Mouse (Mus musculus) stomach, embryonic 15.5 days (tissue): Measurements from ENCODE around the gene Gm49486. TPM values are rescaled to one million over a fixed set of nuclear protein-coding genes. Genes with fewer than 3 reads are reported as not detected.

Source experiments
- ATAC-seq: fragments of 200-750 bp; cut with Nextera tagmentation; 2 replicates; pipeline ENCODE4 v1.8.0; 2017; ENCODE audit warnings: low read depth, moderate number of reproducible peaks, moderate TSS enrichment; ENCODE audit not compliant: insufficient read depth, low FRiP score
- H3K27ac ChIP-seq: fragments of 300-500 bp; sonication (generic); 2 replicates; pipeline ENCODE4 v1.5.1; 2015; ENCODE audit warnings: mild to moderate bottlenecking, inconsistent platforms
- H3K27me3 ChIP-seq: fragments of 300-500 bp; sonication (generic); replicated peaks from 2 replicates; pipeline ENCODE4 v1.6.1; 2015; ENCODE audit warnings: inconsistent platforms
- H3K36me3 ChIP-seq: fragments of 300-500 bp; sonication (generic); 2 replicates; pipeline ENCODE4 v1.6.1; 2015; ENCODE audit warnings: inconsistent platforms
- H3K4me1 ChIP-seq: fragments of 300-500 bp; sonication (generic); 2 replicates; pipeline ENCODE4 v1.6.1; 2015; ENCODE audit warnings: inconsistent platforms
- H3K4me2 ChIP-seq: fragments of 300-500 bp; sonication (generic); 2 replicates; pipeline ENCODE4 v1.6.1; 2015; ENCODE audit warnings: mild to moderate bottlenecking, inconsistent platforms
- H3K4me3 ChIP-seq: fragments of 300-500 bp; sonication (generic); replicated peaks from 2 replicates; pipeline ENCODE4 v1.5.1; 2015; ENCODE audit warnings: inconsistent platforms
- H3K9ac ChIP-seq: fragments of 300-500 bp; sonication (generic); 2 replicates; pipeline ENCODE4 v1.6.1; 2015; ENCODE audit warnings: inconsistent platforms
- H3K9me3 ChIP-seq: fragments of 300-500 bp; sonication (generic); 2 replicates; pipeline ENCODE4 v1.6.1; 2016; ENCODE audit warnings: inconsistent platforms
- whole genome bisulfite sequencing: fragments of 180-500 bp; shearing (Covaris S2); methylation state at CpG from one replicate; pipeline ENCODE4 v1.1.7; 2015; 5-methylcytosine and 5-hydroxymethylcytosine counted together
- polyA plus RNA-seq: library from polyadenylated mRNA; unstranded; fragments of >200 nt; fragmentation: Nextera tagmentation; extraction: Ambion mirVana; gene quantifications from 2 replicates; pipeline ENCODE4 v1.2.1, GENCODE M21; 2015

The Gm49486 gene
- polyA plus RNA-seq, 1 experiment from 2014 or later, result 0.65 TPM

GRCm38 (mm10) chr15:79298553-79298952 lies 69.4 kb downstream of the Gm49486 start:
- H3K4me2 ChIP-seq, result no peak overlapping the region
- ATAC-seq, result no peak
- no peak overlapping the region for H3K4me3 ChIP-seq
- 76% methylated on average over 6 of the region's 6 CpGs for WGBS
- H3K27ac ChIP-seq, result no peak overlapping the region
- H3K9ac ChIP-seq, result no peak overlapping the region
- H3K36me3 ChIP-seq, result 0 out of 2 replicates have a peak, but pooled peaks cover 4% of the 10 kb centered on the region
- no peaks in the 10 kb centered on the region for H3K9me3 ChIP-seq
- H3K27me3 ChIP-seq, result no peaks in the 10 kb centered on the region
- H3K4me1 ChIP-seq, result 0 out of 2 replicates have a peak, but pooled peaks cover 4% of the 10 kb centered on the region

GRCm38 (mm10) chr15:79299563-79300155 lies 70.5 kb downstream of the Gm49486 start:
- no peak for ATAC-seq
- Histone ChIP-seq H3K27me3 (no peaks in the 10 kb centered on the region), H3K9ac (no peak overlapping the region), H3K9me3 (no peaks in the 10 kb centered on the region), H3K4me3 (no peak overlapping the region), H3K4me2 (no peak overlapping the region), H3K36me3 (0 out of 2 replicates have a peak, but pooled peaks cover 8% of the 10 kb centered on the region), H3K27ac (no peak overlapping the region), H3K4me1 (0 out of 2 replicates have a peak, but pooled peaks cover 4% of the 10 kb centered on the region)
- WGBS, result 72% methylated on average over 2 of the region's 2 CpGs

- no peaks in the 10 kb centered on the region for H3K27me3 ChIP-seq
- H3K36me3 ChIP-seq, result peaks cover 17% of the 10 kb centered on the region; the same call in 1 of the 2 replicates
- H3K27ac ChIP-seq, result no peak overlapping the region
- H3K4me2 ChIP-seq, result no peak overlapping the region
- no peak overlapping the region for H3K4me3 ChIP-seq
- H3K9ac ChIP-seq, result no peak overlapping the region
- no peak for ATAC-seq
- H3K4me1 ChIP-seq, result no peaks in the 10 kb centered on the region
- WGBS, result 75% methylated on average over 8 of the region's 8 CpGs
- no peaks in the 10 kb centered on the region for H3K9me3 ChIP-seq
Observed at GRCm38 (mm10) chr15:79303725-79304124, 74.5 kb downstream of the Gm49486 start.

- Histone ChIP-seq H3K4me2 (no peak overlapping the region), H3K4me1 (no peaks in the 10 kb centered on the region), H3K9me3 (no peaks in the 10 kb centered on the region), H3K4me3 (no peak overlapping the region), H3K27me3 (no peaks in the 10 kb centered on the region), H3K9ac (no peak overlapping the region), H3K36me3 (peaks cover 17% of the 10 kb centered on the region; the same call in 1 of the 2 replicates), H3K27ac (no peak overlapping the region)
- WGBS, result 68% methylated on average over 4 of the region's 5 CpGs
- ATAC-seq, result no peak
Observed at GRCm38 (mm10) chr15:79304832-79305231, 75.6 kb downstream of the Gm49486 start.

- no peak overlapping the region for H3K27ac ChIP-seq
- H3K4me1 ChIP-seq, result no peaks in the 10 kb centered on the region
- no peaks in the 10 kb centered on the region for H3K27me3 ChIP-seq
- H3K4me3 ChIP-seq, result no peak overlapping the region
- 82% methylated on average over 23 of the region's 23 CpGs for WGBS
- H3K4me2 ChIP-seq, result no peak overlapping the region
- ATAC-seq, result no peak
- H3K36me3 ChIP-seq, result peaks cover 14% of the 10 kb centered on the region; the same call in 1 of the 2 replicates
- no peak overlapping the region for H3K9ac ChIP-seq
- no peaks in the 10 kb centered on the region for H3K9me3 ChIP-seq
Observed at GRCm38 (mm10) chr15:79306043-79306637, 76.9 kb downstream of the Gm49486 start.

Other genes starting within 250 kb of the Gm49486 start
- 546 and 587 TPM in 2 replicates for gene H1f0, start 200.9 kb upstream of the Gm49486 start, polyA plus RNA-seq
- gene Galr3, start 187.5 kb upstream of the Gm49486 start, polyA plus RNA-seq, result 0.68 and 0.89 TPM in 2 replicates
- 49.7 and 51.8 TPM in 2 replicates for gene Ankrd54, start 166.5 kb upstream of the Gm49486 start, polyA plus RNA-seq
- 200 and 222 TPM in 2 replicates for gene Eif3l, start 154.2 kb upstream of the Gm49486 start, polyA plus RNA-seq
- 11.5 and 11.9 TPM in 2 replicates for gene Micall1, start 120.5 kb upstream of the Gm49486 start, polyA plus RNA-seq
- gene Polr2f, start 88.4 kb upstream of the Gm49486 start, polyA plus RNA-seq, result 308 and 336 TPM in 2 replicates
- gene 1700088E04Rik, start 88.1 kb upstream of the Gm49486 start, polyA plus RNA-seq, result 6.7 and 6.9 TPM in 2 replicates
- gene Sox10, start 64.2 kb upstream of the Gm49486 start, polyA plus RNA-seq, result 9.1 and 9.7 TPM in 2 replicates
- gene Pick1, start 218 bp upstream of the Gm49486 start, polyA plus RNA-seq, result 47.6 and 51.4 TPM in 2 replicates
- 0.22 and 0.28 TPM in 2 replicates for gene Slc16a8, start 25.4 kb downstream of the Gm49486 start, polyA plus RNA-seq
- 8.4 and 9.1 TPM in 2 replicates for gene Baiap2l2, start 56.1 kb downstream of the Gm49486 start, polyA plus RNA-seq
- gene Pla2g6, start 99.0 kb downstream of the Gm49486 start, polyA plus RNA-seq, result 16.6 and 18.9 TPM in 2 replicates
- 5.2 and 6.6 TPM in 2 replicates for gene Maff, start 117.2 kb downstream of the Gm49486 start, polyA plus RNA-seq
- 58.5 and 59.9 TPM in 2 replicates for gene Tmem184b, start 174.2 kb downstream of the Gm49486 start, polyA plus RNA-seq
- gene Csnk1e, start 226.2 kb downstream of the Gm49486 start, polyA plus RNA-seq, result 63.7 and 66.0 TPM in 2 replicates